Mouse (Mus musculus) right cerebral cortex, adult 2 months (tissue): ENCODE results near the gene Parp16.
"Not testable (repeated sequence)": the region's sequence is repeated elsewhere in the genome, so short reads cannot be mapped to it uniquely, and the experiment has no call there.

Source experiments
- DNase-seq, 2 experiments: peaks; one replicate each; pipeline ENCODE4 v3.0.0; 2021 to 2022; ENCODE audit warnings: low spot score in 2 of 2

The Parp16 gene

DNA sequence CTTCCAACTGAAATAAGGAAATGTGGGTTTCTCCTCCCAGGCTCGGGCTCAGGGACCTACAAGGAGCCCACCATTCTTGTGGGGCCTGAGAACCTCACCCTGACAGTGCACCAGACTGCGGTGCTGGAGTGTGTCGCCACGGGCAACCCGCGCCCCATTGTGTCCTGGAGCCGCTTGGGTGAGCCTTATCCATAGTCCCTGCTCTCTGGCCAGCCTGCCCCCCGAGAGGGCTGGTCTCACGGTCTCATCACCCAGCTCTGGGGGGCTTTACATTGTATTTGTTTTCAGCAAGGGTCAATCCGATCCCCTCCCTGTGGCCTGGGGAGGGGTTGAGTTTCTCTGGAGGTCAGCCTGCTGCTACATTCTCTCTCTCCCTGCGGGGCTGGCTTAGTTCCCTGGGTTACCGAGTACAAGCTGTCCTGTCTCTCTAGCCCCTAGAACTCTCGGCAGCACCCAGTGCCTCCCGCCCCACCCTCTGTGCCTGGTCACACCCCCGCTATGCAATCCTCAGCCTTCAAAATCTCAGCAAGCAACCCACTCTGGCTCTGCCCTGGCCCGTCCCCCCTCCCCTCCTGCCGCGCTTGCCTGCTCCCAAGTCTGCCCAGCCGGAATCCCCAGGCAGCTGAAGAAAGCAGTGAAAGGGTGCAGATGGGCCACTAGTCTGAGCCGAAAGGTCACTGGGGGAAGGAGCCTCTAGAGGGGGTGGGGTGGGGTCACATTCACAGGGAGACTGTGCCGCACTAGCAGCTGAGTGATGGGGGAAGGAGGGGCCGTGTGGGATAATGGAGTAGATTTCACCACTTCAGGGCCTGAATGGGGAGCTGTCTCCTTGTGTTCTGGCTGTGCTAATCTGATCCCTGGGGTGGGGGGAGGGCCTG lies 16.6 kb upstream of the Parp16 start:
- DNase-seq: no peak

DNA sequence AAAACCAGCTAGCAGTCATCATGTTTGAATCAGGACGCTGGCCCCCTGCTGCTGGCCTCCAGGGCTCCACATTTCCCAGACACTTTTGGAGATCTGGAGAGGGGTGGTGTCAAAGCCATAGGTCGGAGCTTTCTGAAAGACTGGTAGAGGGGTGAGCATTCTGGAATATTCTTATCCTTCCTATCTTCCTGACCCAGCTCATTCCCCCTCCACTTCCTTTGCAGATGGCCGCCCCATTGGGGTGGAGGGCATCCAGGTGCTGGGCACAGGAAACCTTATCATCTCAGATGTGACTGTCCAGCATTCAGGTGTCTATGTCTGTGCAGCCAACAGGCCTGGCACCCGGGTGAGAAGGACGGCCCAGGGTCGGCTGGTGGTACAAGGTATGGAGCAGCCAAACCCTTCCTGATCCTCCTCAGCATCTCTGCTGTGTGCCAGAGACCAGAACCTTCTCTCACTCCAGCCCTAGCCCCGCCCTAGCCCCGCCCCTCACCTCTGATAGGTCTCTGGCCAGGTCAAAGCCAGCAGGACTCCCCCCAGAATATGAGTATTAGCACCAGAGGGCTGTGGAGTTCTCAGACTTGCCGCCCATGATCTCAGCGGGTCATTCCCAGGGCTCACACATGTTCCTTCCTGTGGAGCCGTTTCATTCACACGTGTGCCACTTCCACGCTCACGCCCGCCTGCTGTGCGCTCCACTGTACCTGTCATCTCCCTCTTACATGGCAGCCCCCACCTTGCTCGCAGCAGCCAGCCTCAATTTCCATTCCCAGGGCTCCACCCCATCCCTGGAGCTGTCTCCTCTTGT lies 15.1 kb upstream of the Parp16 start:
- DNase-seq: no peak

DNA sequence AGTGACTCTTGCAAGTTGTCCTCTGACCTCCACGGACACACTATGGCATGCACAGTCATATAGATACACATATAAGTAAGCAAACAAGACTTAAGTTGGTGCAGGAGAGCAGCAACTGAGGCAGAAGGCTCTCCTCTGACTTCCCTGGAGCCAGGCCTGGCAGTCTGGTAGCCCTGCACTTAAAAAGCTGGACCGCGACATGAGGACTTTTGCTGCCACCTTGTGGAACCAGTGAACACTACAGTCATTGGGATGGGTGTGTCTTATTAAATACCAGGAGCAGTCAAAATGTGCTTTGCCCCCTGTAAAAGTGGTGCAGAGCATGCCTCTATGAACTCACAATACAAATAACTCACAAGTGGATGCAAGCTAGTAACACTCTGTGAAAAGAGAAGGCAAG lies 6.6 kb upstream of the Parp16 start:
- peak; percentile 88 to 94 for DNase-seq

DNA sequence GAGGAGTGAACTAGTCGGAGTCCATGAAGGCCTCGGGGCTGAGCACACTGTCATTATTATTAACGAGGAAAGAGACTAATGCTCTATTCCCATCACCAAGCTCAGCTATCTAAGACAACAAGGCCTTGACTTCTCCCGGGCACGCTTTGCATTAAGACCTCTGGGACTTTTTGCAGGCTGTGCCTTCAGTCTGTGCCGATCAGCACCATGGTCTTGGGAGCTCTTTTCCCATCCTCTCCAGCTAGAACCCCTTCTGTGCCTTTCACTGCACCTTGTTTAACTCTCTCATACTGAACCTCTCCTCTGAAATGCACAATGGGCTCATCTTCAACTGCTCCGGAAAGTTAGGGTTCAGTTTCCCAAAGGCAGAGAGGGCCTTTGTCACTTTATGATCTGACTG lies 4.8 kb upstream of the Parp16 start:
- DNase-seq: no peak

DNA sequence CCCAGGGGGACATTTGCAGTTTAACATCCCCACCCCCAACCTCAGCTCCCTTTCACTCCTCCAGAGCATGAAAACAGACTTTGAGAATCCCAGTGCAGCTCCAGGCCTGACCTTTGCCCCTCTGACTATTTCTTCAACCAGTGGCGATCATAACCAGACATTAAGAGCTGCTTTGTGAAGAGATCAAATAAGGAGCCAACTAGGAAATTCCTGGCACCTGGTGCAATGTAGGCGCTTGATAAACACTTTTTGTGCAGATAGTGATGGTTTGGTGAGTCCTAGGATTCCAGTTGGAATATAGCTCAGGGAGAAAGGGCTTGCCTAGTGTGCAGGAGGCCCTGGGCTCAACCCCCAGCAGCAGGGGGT lies 3.8 kb upstream of the Parp16 start:
- DNase-seq: no peak

DNA sequence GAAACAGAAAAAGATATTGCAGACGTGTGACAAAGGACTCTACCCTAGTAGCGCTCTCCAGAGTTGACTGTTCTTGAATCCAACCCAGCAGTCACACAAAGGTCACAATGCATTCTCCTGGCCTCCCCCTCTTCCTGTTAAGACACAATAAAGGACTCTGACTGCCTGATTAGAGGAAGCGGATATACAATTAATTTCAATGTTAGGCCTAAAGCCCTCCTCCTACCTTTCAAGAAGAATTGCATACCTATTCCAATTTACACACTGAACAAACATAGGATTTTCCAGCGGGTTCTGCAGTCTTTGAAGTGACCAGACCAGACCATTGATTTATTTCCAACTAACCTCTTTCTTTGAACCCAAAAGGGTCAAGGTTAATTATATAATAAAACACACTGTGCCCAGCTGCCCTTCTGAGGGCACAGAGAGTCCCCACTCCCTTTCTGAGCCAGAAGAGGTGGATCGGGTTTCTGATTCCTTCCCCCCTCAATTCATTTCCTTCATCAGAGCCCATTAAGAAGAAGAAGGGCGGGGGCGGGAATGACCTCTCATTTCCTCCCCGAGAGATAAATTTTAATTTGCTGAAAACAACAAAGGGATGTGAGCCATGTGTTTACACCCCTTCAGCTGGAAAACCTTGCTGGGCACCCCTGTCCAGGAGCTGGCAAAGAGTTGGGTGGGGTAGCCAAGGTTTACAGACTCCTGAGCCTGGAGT lies 3.2 kb upstream of the Parp16 start:
- DNase-seq: no peak

DNA sequence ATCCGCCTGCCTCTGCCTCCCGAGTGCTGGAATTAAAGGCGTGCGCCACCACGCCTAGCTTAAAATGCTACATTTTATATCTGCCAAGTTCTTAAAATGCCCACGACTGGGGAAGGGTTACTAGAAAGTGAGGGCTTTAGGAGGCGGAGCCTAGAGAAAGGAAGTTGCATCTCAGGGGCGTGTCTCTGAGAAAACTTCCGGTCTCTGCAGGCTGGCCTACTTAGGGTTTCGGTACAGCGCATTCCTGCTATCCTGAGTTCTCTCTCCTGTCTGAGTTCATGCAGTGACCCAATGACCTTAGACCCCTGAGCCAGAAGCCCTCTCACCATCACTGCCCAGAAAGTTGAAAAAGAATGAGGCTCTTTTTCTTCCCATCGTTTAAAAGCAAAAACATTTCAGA lies 1.9 kb upstream of the Parp16 start:
- no peak for DNase-seq

DNA sequence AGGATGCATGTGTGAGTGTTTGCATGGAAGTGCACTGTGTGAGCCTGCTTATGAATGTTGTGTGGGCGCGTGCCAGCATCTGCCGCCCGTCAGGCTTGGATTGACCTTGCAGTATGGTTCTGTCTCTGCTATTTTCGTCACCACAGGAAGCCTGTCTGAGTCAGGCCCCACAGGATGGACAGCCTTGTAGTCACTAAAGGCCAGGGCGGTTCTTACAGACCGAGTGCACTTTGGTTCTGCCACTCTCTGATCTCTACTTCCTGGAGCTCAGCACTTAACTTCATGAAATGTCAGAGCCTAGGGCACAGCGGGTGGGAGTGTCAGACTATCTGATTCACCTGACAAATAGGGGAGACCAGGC lies 448 bp downstream of the Parp16 start:
- no peak for DNase-seq

DNA sequence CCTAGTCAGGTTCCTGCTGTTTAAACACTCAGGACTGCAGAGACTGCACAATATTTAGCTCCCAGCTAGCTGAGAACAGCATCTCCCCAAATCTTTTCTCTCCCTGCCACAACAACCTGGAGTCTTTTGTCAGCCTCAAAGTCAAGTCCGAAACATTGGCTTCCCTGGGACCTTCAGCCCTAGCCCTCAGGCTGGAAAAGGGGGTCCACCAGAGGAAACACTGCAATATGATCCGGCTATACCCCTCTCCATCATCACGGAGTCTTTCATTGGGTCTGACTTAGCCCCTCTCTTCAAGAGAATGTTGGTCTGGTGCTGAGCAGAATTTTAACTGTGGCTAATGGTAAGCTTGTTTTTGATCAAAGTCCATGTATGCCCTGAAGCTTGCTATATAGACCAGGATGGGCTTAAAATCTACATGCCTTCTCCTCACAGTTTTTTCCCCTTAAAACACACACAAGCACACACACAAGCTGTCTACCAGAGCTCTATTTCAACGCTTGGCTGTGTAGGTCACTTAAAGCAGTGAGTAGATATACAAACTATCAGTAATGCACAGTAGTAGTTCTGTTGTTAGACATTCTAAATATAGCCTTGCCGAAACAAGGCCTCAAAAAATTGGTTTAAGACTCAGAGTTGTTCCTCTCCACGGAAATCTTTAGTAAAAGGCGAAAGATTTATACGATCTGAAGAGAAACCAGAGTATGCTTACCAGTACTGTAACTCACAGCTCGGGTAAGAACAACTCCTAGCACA lies 1.0 kb downstream of the Parp16 start:
- DNase-seq: no peak

DNA sequence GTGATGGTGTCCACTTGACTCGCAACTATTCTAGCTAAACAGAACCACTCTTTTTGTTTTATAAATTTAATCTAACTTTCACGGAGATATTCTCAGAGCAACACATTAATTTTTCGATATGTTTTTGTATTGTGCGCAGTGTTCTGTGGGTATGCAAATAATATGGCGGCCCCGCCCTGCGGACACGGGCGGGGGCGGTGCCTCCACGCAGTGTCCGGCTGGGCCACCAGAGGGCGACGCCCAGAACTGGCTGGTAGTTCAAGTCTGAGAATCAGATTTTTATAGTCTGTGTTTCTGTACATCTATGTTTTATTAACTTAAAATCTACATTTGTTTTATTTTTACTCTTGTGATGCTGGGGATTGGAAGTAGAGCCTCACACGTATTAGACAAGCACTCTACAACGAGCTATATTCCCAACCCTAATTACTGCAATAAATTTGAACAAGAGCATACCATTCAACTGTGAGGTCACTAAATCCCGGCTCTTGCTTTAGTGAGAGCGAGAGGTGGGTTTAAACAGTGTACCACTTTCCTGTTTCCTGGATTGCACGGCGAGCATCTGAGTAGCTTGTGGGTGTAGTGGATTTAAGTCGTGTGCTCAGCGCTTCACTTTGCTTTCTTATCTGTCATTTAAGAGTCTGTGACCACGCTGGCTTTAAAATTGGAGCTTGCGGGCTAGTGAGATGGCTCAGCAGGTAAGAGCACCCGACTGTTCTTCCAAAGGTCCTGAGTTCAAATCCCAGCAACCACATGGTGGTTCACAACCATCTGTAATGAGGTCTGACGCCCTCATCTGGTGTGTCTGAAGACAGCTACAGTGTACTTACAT lies 1.8 kb downstream of the Parp16 start:
- DNase-seq: peak; percentile 90 to 96

DNA sequence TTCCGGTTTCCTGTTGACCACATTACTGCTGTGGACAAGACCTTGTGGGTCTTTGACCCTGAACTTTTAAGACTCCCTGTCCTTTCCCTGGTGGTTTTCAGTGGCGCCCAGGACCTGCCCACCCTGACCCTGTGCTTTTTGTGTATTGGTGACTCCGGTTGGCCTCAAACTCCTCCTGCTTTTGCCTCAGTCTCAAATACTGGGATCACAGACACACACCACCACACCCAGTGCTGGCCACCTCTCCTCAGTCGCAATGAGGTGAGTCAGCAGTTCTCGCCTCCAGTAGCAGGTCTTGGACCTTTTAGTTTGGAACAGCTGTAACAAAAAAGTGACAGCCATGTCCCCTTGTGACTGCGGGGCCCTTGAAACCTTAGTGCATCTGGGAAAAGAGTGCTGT lies 2.7 kb downstream of the Parp16 start:
- DNase-seq: no peak

DNA sequence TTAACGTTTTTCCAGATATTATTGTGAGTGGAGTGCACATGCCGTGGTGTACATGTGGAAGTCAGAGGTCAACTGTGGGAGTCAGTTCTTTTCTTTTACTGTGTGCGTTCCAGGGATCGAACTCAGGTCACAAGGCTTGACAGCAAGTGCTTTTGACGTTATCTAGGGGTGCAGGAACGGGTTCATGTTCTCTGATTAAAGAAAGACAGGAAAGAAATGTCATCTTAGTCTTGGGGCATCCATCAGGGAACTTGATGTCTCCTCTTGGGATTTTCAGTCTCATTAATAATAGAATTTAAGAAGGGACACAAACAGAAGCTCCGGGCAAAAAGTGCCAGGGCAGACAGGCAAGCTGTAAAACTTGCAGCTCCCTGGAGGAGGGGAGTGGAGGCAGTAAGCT lies 4.6 kb downstream of the Parp16 start:
- DNase-seq: no peak

DNA sequence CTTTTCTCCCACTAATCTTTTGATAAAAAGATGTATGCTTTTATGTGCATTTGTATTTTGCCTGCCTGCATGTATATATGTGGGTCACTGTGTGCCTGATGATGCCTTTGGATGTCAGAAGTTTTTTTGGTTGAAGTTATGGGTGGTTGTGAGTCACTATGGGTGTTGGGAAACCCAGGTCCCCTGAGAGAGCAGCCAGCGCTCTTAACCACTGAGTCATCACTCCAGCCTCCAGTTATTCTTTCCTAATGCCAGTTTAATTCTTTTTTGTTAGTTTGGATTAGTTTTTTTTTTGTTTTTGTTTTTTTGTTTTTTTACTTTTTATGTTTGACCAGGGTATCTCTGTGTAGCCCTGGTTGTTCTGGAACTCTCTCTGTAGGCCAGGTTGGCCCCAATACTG lies 5.5 kb downstream of the Parp16 start:
- no peak for DNase-seq

DNA sequence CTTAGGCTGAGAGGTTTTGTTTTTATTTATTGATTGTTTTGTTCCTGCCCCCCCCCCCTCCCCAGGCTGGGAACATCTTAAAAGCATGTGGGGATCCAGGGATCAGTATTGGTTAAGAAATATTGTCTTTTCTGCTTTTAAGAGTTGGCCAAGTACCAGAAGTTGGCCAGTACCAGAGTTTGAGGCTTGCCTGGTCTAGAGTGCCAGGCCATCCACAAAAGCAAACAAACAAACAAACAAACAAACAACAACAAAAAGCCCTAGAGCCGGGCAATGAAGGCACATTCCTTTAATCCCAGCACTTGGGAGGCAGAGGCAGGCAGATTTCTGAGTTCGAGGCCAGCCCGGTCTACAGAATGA lies 5.8 kb downstream of the Parp16 start:
- DNase-seq: no peak

DNA sequence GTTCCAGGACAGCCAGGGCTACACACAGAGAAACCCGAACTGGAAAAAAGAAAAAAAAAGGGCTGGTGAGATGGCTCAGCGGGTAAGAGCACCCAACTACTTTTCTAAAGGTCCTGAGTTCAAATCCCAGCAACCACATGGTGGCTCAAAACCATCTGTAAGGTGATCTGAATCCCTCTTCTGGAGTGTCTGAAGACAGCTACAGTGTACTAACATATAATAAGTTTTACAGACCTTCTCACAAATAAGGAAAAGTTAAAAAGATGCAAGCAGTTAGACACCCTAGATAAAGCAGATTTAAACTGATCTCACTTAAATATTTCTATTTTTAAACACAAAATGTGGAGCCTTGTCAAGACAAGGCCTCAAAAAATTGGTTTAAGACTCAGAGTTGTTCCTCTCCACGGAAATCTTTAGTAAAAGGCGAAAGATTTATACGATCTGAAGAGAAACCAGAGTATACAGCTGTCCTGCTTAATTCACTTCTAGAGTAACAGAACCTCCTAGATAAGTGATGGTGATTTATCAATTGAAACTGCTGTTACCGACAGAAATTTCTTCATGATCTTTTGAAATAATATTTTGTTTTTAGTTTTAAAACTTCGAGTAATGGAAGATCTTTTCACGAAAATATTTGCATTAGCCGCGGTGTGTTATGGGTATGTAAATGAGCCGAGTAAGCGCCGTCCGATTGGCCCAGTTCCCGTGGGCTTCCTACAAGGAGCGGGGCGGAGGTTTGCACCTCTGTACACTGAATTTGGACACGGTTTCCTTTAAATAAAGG lies 6.4 kb downstream of the Parp16 start:
- DNase-seq: peak; percentile 80 to 84

DNA sequence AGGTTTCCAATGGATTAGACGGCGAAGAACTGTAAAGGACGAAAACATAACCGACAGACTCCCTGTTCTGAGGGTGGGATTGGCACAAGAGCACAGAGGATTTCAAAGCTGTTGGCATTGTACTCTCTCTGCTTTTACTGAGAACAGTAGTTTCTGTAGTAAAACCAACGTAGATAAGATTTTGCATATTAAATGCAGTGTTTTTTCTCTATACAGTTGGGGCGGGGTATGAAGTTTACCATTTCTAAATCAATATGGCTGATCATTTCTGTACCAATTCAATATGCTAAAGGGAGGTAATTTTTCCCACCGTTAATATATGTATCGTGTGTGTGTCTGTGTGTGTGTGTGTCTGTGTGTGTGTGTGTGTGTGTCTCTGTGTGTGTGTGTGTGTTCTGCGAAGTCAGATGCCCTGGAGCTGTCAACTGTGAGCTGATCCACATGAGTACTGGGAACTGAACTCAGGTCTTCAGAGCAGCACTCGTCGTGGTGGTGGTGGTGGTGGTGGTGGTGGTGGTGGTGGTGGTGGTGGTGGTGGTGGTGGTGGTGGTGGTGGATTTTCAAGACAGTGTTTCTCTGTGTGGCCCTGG lies 7.1 kb downstream of the Parp16 start:
- no peak for DNase-seq

DNA sequence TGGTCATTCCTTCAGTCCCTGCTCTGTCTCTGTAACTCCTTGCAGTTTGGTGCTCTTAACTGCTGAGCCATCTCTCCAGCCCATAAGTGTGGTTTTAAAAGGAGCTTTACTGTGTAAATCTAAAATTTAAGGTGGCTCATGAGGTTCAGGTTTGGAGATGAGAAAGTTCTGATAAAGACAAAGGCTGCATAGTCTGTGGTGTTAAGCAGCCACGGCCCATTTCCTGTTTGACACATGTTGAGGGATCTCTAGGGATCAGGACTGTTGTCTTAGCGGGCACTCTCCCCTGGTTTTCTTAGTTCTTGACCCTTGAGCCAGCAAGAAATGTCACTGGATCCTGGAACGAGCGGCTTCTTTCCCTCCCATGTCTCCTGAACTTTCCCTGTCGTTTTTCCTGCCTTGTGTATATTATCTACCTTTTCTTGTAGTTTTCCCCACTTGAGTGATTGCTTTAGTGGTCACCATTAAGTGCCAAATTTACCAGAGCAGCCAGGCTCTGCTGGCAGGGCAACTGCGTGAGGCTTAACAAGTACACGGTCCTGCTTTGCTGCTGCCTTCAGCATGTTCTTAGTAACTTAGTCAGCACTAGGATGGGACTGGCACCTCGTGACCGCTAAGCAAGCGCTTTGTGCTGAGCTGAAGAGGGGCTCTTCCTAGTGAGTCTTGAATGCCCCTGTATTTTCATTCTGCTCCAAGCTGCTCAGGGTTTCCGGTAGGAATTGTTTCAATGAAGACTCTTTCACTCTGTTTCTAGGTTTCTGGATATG lies 10.1 kb downstream of the Parp16 start:
- no peak for DNase-seq

DNA sequence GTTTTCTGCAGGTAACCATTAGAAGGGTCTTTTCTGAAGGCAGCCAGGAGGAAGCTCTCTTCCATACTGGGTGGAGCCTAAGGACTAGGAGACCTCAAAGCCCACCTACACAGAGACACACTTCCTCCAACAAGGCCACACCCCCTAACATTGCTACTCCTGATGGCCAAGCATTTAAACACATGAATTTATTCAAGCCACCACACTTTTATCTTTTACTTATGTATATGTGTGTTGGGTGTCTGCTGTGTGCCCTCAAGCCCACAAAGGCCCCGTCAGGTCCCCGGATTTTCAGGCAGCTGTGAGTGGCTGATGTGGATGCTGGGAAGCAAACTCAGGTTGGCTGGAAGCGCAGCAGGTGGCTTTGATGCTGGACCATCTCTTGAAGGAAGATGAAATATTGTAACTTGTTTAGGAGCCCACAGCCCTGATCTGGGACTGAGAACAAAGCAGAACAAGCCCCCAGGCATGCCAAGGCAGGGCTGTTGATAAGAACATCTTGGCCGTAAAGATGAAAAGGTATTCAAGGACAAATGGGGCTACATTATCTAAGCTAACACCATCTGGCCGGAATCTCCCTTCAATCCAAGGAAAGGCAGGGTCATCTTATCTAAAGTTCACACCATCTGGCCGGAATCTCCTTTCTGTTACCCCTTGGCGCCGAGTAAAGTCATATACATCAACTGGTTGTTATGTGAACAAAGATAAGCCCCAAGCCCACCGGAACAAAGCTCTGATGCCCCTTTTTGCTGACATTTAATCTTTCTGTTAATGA lies 12.1 kb downstream of the Parp16 start:
- not testable (repeated sequence) for DNase-seq
